Mouse (Mus musculus) midbrain, embryonic 13.5 days (tissue): ENCODE data around the gene Bend6. TPM values are rescaled to one million over a fixed set of nuclear protein-coding genes. Genes with fewer than 3 reads are reported as not detected.
"Not testable (repeated sequence)": the region's sequence is repeated elsewhere in the genome, so short reads cannot be mapped to it uniquely, and the experiment has no call there.

Experiments used
- ATAC-seq: fragments of 200-750 bp; cut with Nextera tagmentation; 2 replicates; pipeline ENCODE4 v1.8.0; 2017; ENCODE audit warnings: mild to moderate bottlenecking, moderate TSS enrichment, moderate library complexity
- H3K27ac ChIP-seq: fragments of 300-500 bp; sonication (generic); 2 replicates; pipeline ENCODE4 v1.5.1; 2015; ENCODE audit warnings: inconsistent platforms, mild to moderate bottlenecking, moderate library complexity
- H3K27me3 ChIP-seq: fragments of 300-500 bp; sonication (generic); 2 replicates; pipeline ENCODE4 v1.6.1; 2015; ENCODE audit warnings: mild to moderate bottlenecking, inconsistent platforms
- H3K36me3 ChIP-seq: fragments of 300-500 bp; sonication (generic); 2 replicates; pipeline ENCODE4 v1.6.1; 2015; ENCODE audit warnings: mild to moderate bottlenecking, inconsistent platforms
- H3K4me1 ChIP-seq: fragments of 300-500 bp; sonication (generic); replicated peaks from 2 replicates; pipeline ENCODE4 v1.6.1; 2015; ENCODE audit warnings: inconsistent platforms
- H3K4me2 ChIP-seq: fragments of 300-500 bp; sonication (generic); replicated peaks from 2 replicates; pipeline ENCODE4 v1.6.1; 2015; ENCODE audit warnings: moderate library complexity, mild to moderate bottlenecking, inconsistent platforms
- H3K4me3 ChIP-seq: fragments of 300-500 bp; sonication (generic); replicated peaks from 2 replicates; pipeline ENCODE4 v1.5.1; 2015; ENCODE audit warnings: mild to moderate bottlenecking, inconsistent platforms
- H3K9ac ChIP-seq: fragments of 300-500 bp; sonication (generic); replicated peaks from 2 replicates; pipeline ENCODE4 v1.6.1; 2015; ENCODE audit warnings: mild to moderate bottlenecking, inconsistent platforms
- H3K9me3 ChIP-seq: fragments of 300-500 bp; sonication (generic); 2 replicates; pipeline ENCODE4 v1.6.1; 2016; ENCODE audit warnings: mild to moderate bottlenecking, inconsistent platforms
- WGBS: fragments of 180-500 bp; shearing (Covaris S2); methylation state at CpG from one replicate; pipeline ENCODE4 v1.1.7; 2015; 5-methylcytosine and 5-hydroxymethylcytosine counted together
- polyA plus RNA-seq: library from polyadenylated mRNA; unstranded; fragments of >200 nt; fragmentation: Nextera tagmentation; extraction: Ambion mirVana; gene quantifications from 2 replicates; pipeline ENCODE4 v1.2.1, GENCODE M21; 2015

Bend6 gene
- polyA plus RNA-seq, 1 experiment from 2014 or later: 12.8 TPM

GRCm38 (mm10) chr1:33846807-33847206, 60.8 kb downstream of the Bend6 start:
- Histone ChIP-seq H3K4me1 (no peaks in the 10 kb centered on the region), H3K4me2 (no peak overlapping the region), H3K9me3 (no peaks in the 10 kb centered on the region), H3K9ac (no peak overlapping the region), H3K36me3 (no peaks in the 10 kb centered on the region), H3K4me3 (no peak overlapping the region), H3K27ac (no peak overlapping the region), H3K27me3 (no peaks in the 10 kb centered on the region)
- 100% methylated on average over 2 of the region's 2 CpGs for WGBS
- ATAC-seq: no peak

- Histone ChIP-seq H3K36me3 (no peaks in the 10 kb centered on the region), H3K27ac (no peak overlapping the region), H3K4me1 (no peaks in the 10 kb centered on the region), H3K27me3 (no peaks in the 10 kb centered on the region), H3K4me3 (no peak overlapping the region), H3K9me3 (no peaks in the 10 kb centered on the region), H3K4me2 (no peak overlapping the region), H3K9ac (no peak overlapping the region)
- ATAC-seq: no peak
- 79% methylated on average over 6 of the region's 6 CpGs for WGBS
Observed at GRCm38 (mm10) chr1:33843823-33844222, 63.8 kb downstream of the Bend6 start.

- not testable (repeated sequence) for H3K4me3 ChIP-seq, H3K9me3 ChIP-seq, H3K4me1 ChIP-seq, H3K4me2 ChIP-seq, H3K9ac ChIP-seq, ATAC-seq, H3K36me3 ChIP-seq, H3K27ac ChIP-seq, H3K27me3 ChIP-seq
- 94% methylated on average over 14 of the region's 14 CpGs for WGBS
Observed at GRCm38 (mm10) chr1:33838952-33839351, 68.7 kb downstream of the Bend6 start.

- Histone ChIP-seq H3K4me1 (no peaks in the 10 kb centered on the region), H3K27me3 (no peaks in the 10 kb centered on the region), H3K27ac (no peak overlapping the region), H3K36me3 (no peaks in the 10 kb centered on the region), H3K9me3 (no peaks in the 10 kb centered on the region), H3K4me2 (no peak overlapping the region), H3K9ac (no peak overlapping the region), H3K4me3 (no peak overlapping the region)
- WGBS: 72% methylated on average over 4 of the region's 4 CpGs
- no peak for ATAC-seq
Observed at GRCm38 (mm10) chr1:33830586-33830985, 77.0 kb downstream of the Bend6 start.

- Histone ChIP-seq H3K36me3 (0 out of 2 replicates have a peak, but pooled peaks cover 1% of the 10 kb centered on the region), H3K9me3 (no peaks in the 10 kb centered on the region), H3K9ac (no peak overlapping the region), H3K4me2 (no peak overlapping the region), H3K4me1 (peaks cover 9% of the 10 kb centered on the region), H3K27ac (no peak overlapping the region), H3K4me3 (no peak overlapping the region), H3K27me3 (no peaks in the 10 kb centered on the region)
- whole genome bisulfite sequencing: 77% methylated on average over 2 of the region's 2 CpGs
- no peak for ATAC-seq
Observed at GRCm38 (mm10) chr1:33817931-33818330, 89.7 kb downstream of the Bend6 start.

GRCm38 (mm10) chr1:33813868-33814794, 93.5 kb downstream of the Bend6 start, which contains the start of gene Zfp451:
TSS of gene Zfp451 (minus strand) at chr1:33814595.
- no peaks in the 10 kb centered on the region for H3K27me3 ChIP-seq
- H3K27ac ChIP-seq: peak within 1 kb of the TSS; percentile 97
- H3K4me3 ChIP-seq: peak within 1 kb of the TSS; percentile 90
- peaks cover 25% of the 10 kb centered on the region for H3K4me1 ChIP-seq
- under 1% methylated on average over 84 of the region's 85 CpGs for WGBS
- H3K9ac ChIP-seq: peak within 1 kb of the TSS; percentile 94
- ATAC-seq: peak; percentile 98
- peak within 1 kb of the TSS; percentile 75 for H3K4me2 ChIP-seq
- H3K36me3 ChIP-seq: peaks cover 29% of the 10 kb centered on the region
- no peaks in the 10 kb centered on the region for H3K9me3 ChIP-seq

- H3K9ac ChIP-seq: peak overlapping the region; percentile 94
- peak overlapping the region; percentile 90 for H3K4me3 ChIP-seq
- H3K4me1 ChIP-seq: peaks cover 25% of the 10 kb centered on the region
- H3K27me3 ChIP-seq: no peaks in the 10 kb centered on the region
- H3K27ac ChIP-seq: peak overlapping the region; percentile 97
- no peaks in the 10 kb centered on the region for H3K9me3 ChIP-seq
- peak overlapping the region; percentile 75 for H3K4me2 ChIP-seq
- peak; percentile 12; the same call in 1 of the 2 replicates for ATAC-seq
- H3K36me3 ChIP-seq: peaks cover 34% of the 10 kb centered on the region
- 8% methylated on average over 11 of the region's 11 CpGs for WGBS
Observed at GRCm38 (mm10) chr1:33813495-33813867, 94.1 kb downstream of the Bend6 start.

- Histone ChIP-seq H3K9ac (no peak overlapping the region), H3K9me3 (no peaks in the 10 kb centered on the region), H3K4me2 (no peak overlapping the region), H3K36me3 (peaks cover 70% of the 10 kb centered on the region), H3K4me1 (no peaks in the 10 kb centered on the region), H3K27ac (no peak overlapping the region), H3K27me3 (no peaks in the 10 kb centered on the region), H3K4me3 (no peak overlapping the region)
- WGBS: 97% methylated on average over 2 of the region's 2 CpGs
- ATAC-seq: no peak
Observed at GRCm38 (mm10) chr1:33803323-33803722, 104.3 kb downstream of the Bend6 start.

Other genes with a start within 250 kb of the Bend6 start
- 27.7 and 29.9 TPM in 2 replicates for gene Prim2, start 238.0 kb downstream of the Bend6 start, polyA plus RNA-seq
- 27.3 and 29.9 TPM in 2 replicates for gene Rab23, start 187.9 kb downstream of the Bend6 start, polyA plus RNA-seq
- 17.4 and 18.5 TPM in 2 replicates for gene Bag2, start 150.0 kb downstream of the Bend6 start, polyA plus RNA-seq
- gene Zfp451, start 93.2 kb downstream of the Bend6 start, polyA plus RNA-seq: 46.8 and 47.4 TPM in 2 replicates
- 35.2 and 38.3 TPM in 2 replicates for gene Dst, start 409 bp upstream of the Bend6 start, polyA plus RNA-seq